Mouse (Mus musculus): ENCODE results near the gene Slc12a9. TPM values are rescaled to one million over a fixed set of nuclear protein-coding genes. Genes with fewer than 3 reads are reported as not detected.

The Slc12a9 gene
- total RNA-seq, 1 experiment = 20.9 TPM

- peaks cover 69% of the 10 kb centered on the region for H3K36me3 ChIP-seq (ENCODE audit: control insufficient read depth, insufficient read depth, low read length, poor library complexity, severe bottlenecking)
- no peak overlapping the region for H3K9ac ChIP-seq (ENCODE audit: insufficient read depth, low read depth, low read length, poor library complexity, severe bottlenecking)
- H3K27ac ChIP-seq (ENCODE audit: insufficient read depth, low read depth, low read length, poor library complexity, severe bottlenecking) = peak overlapping the region; percentile 48; the same call in 1 of the 2 replicates
- H3K4me1 ChIP-seq (ENCODE audit: control insufficient read depth in 2 of 2, insufficient read depth in 2 of 2, low read length in 2 of 2, poor library complexity in 1 of 2) = peaks cover 0 to 6% of the 10 kb centered on the region in 2 experiments; a peak in 1 of 4 replicates
- DNase-seq (ENCODE audit: low read depth, low spot score) = no peak
- H3K9me3 ChIP-seq (ENCODE audit: control insufficient read depth, insufficient read depth, low read depth, low read length) = no peaks in the 10 kb centered on the region
- no peak for TF ChIP-seq ZNF384 (IDR thresholded peaks at IDR 0.05; ENCODE audit: low read depth, low read length)
- no peak for TF ChIP-seq ZC3H11A (IDR thresholded peaks at IDR 0.05; ENCODE audit: borderline replicate concordance, low read depth, low read length)
- no peak overlapping the region for H3K4me3 ChIP-seq (ENCODE audit: insufficient read depth in 1 of 2, low read depth in 1 of 2, low read length in 2 of 2, poor library complexity in 1 of 2, severe bottlenecking in 1 of 2)
- in situ Hi-C loops (cut with MboI; ENCODE audit: low sequenced_read_pairs in 2 of 2, unreplicated experiment in 2 of 2) = no loop called here
Observed at GRCm38 (mm10) chr5:137369665-137370064, 36.3 kb upstream of the Slc12a9 start.

- Histone ChIP-seq H3K4me3 (ENCODE audit: insufficient read depth in 1 of 2, low read depth in 1 of 2, low read length in 2 of 2, poor library complexity in 1 of 2, severe bottlenecking in 1 of 2) (no peak overlapping the region), H3K9ac (ENCODE audit: insufficient read depth, low read depth, low read length, poor library complexity, severe bottlenecking) (no peak overlapping the region), H3K36me3 (ENCODE audit: control insufficient read depth, insufficient read depth, low read length, poor library complexity, severe bottlenecking) (peaks cover 50% of the 10 kb centered on the region), H3K4me1 (ENCODE audit: control insufficient read depth in 2 of 2, insufficient read depth in 2 of 2, low read length in 2 of 2, poor library complexity in 1 of 2) (peaks cover 0 to 10% of the 10 kb centered on the region in 2 experiments; a peak in 2 of 4 replicates), H3K9me3 (ENCODE audit: control insufficient read depth, insufficient read depth, low read depth, low read length) (no peaks in the 10 kb centered on the region), H3K27ac (ENCODE audit: insufficient read depth, low read depth, low read length, poor library complexity, severe bottlenecking) (no peak overlapping the region)
- DNase-seq (ENCODE audit: low read depth, low spot score) = no peak
- in situ Hi-C loops (cut with MboI; ENCODE audit: low sequenced_read_pairs in 2 of 2, unreplicated experiment in 2 of 2) = no loop called here
- no peak for TF ChIP-seq HCFC1 (IDR thresholded peaks at IDR 0.05; ENCODE audit: borderline replicate concordance, insufficient read depth, low read length)
- no peak for TF ChIP-seq ZNF384 (IDR thresholded peaks at IDR 0.05; ENCODE audit: low read depth, low read length)
- TF ChIP-seq CHD2 (IDR thresholded peaks at IDR 0.05; ENCODE audit: low read depth, low read length) = no peak
Observed at GRCm38 (mm10) chr5:137358382-137358781, 25.0 kb upstream of the Slc12a9 start.

- no peak overlapping the region for H3K9ac ChIP-seq (ENCODE audit: insufficient read depth, low read depth, low read length, poor library complexity, severe bottlenecking)
- DNase-seq (ENCODE audit: low read depth, low spot score) = no peak
- peaks cover 23% of the 10 kb centered on the region; the same call in 1 of the 2 replicates for H3K36me3 ChIP-seq (ENCODE audit: control insufficient read depth, insufficient read depth, low read length, poor library complexity, severe bottlenecking)
- H3K27ac ChIP-seq (ENCODE audit: insufficient read depth, low read depth, low read length, poor library complexity, severe bottlenecking) = no peak overlapping the region
- in situ Hi-C loops (cut with MboI; ENCODE audit: low sequenced_read_pairs in 2 of 2, unreplicated experiment in 2 of 2) = no loop called here
- peaks cover 0 to 17% of the 10 kb centered on the region in 2 experiments; a peak in 2 of 4 replicates for H3K4me1 ChIP-seq (ENCODE audit: control insufficient read depth in 2 of 2, insufficient read depth in 2 of 2, low read length in 2 of 2, poor library complexity in 1 of 2)
- 0 out of 4 replicates have a peak overlapping the region, but pooled peaks of 1 of the 2 experiments have one; percentile 3 for H3K4me3 ChIP-seq (ENCODE audit: insufficient read depth in 1 of 2, low read depth in 1 of 2, low read length in 2 of 2, poor library complexity in 1 of 2, severe bottlenecking in 1 of 2)
- TF ChIP-seq ZNF384 (IDR thresholded peaks at IDR 0.05; ENCODE audit: low read depth, low read length) (no peak), HCFC1 (IDR thresholded peaks at IDR 0.05; ENCODE audit: borderline replicate concordance, insufficient read depth, low read length) (no peak), ZC3H11A (IDR thresholded peaks at IDR 0.05; ENCODE audit: borderline replicate concordance, low read depth, low read length) (no peak), MAFK (IDR thresholded peaks at IDR 0.05; ENCODE audit: insufficient read depth, low read depth, low read length) (no peak), CHD2 (IDR thresholded peaks at IDR 0.05; ENCODE audit: low read depth, low read length) (no peak)
- H3K9me3 ChIP-seq (ENCODE audit: control insufficient read depth, insufficient read depth, low read depth, low read length) = no peaks in the 10 kb centered on the region
Observed at GRCm38 (mm10) chr5:137354091-137354490, 20.7 kb upstream of the Slc12a9 start.

GRCm38 (mm10) chr5:137352011-137352975 is 18.9 kb upstream of the Slc12a9 start:
- Histone ChIP-seq H3K4me1 (ENCODE audit: control insufficient read depth in 2 of 2, insufficient read depth in 2 of 2, low read length in 2 of 2, poor library complexity in 1 of 2) (peaks cover 2 to 19% of the 10 kb centered on the region in 2 experiments; a peak in 2 of 4 replicates), H3K27ac (ENCODE audit: insufficient read depth, low read depth, low read length, poor library complexity, severe bottlenecking) (peak overlapping the region; percentile 12; the same call in 1 of the 2 replicates), H3K9me3 (ENCODE audit: control insufficient read depth, insufficient read depth, low read depth, low read length) (no peaks in the 10 kb centered on the region), H3K4me3 (ENCODE audit: insufficient read depth in 1 of 2, low read depth in 1 of 2, low read length in 2 of 2, poor library complexity in 1 of 2, severe bottlenecking in 1 of 2) (peak overlapping the region; percentile 86), H3K9ac (ENCODE audit: insufficient read depth, low read depth, low read length, poor library complexity, severe bottlenecking) (peak overlapping the region; percentile 36; the same call in 1 of the 2 replicates), H3K36me3 (ENCODE audit: control insufficient read depth, insufficient read depth, low read length, poor library complexity, severe bottlenecking) (peaks cover 18% of the 10 kb centered on the region; the same call in 1 of the 2 replicates)
- TF ChIP-seq ZNF384 (IDR thresholded peaks at IDR 0.05; ENCODE audit: low read depth, low read length) = no peak
- no peak for TF ChIP-seq ZC3H11A (IDR thresholded peaks at IDR 0.05; ENCODE audit: borderline replicate concordance, low read depth, low read length)
- no peak for TF ChIP-seq CHD2 (IDR thresholded peaks at IDR 0.05; ENCODE audit: low read depth, low read length)
- TF ChIP-seq HCFC1 (IDR thresholded peaks at IDR 0.05; ENCODE audit: borderline replicate concordance, insufficient read depth, low read length) = no peak
- no peak for TF ChIP-seq MAFK (IDR thresholded peaks at IDR 0.05; ENCODE audit: insufficient read depth, low read depth, low read length)
- in situ Hi-C loops (cut with MboI; ENCODE audit: low sequenced_read_pairs in 2 of 2, unreplicated experiment in 2 of 2) = no loop called here
- DNase-seq (ENCODE audit: low read depth, low spot score) = peak; percentile 74

All from ES-E14 (cell line).